Mouse (Mus musculus) bone marrow macrophage, adult 2 months (primary cell): ENCODE measurements around the gene Prnp.

Experiments
- CTCF ChIP-seq: IDR thresholded peaks from 2 replicates; pipeline ENCODE4 v1.5.1; 2012; ENCODE audit warnings: low read depth, mild to moderate bottlenecking, low read length, moderate library complexity
- POLR2A ChIP-seq: IDR thresholded peaks from 2 replicates; pipeline ENCODE4 v1.6.1; 2012; ENCODE audit warnings: mild to moderate bottlenecking, low read depth, low read length, borderline replicate concordance

- TF ChIP-seq CTCF (no peak), POLR2A (no peak)
These were observed 38.4 kb downstream of the Prnp start for GRCm38 (mm10) chr2:131948156-131948555.
